Mouse (Mus musculus) erythroid progenitor cell, adult 5-6 weeks (primary cell): ENCODE data around the gene Hira. TPM values are rescaled to one million over a fixed set of nuclear protein-coding genes. Genes with fewer than 3 reads are reported as not detected.
"Not testable (repeated sequence)": the region's sequence is repeated elsewhere in the genome, so short reads cannot be mapped to it uniquely, and the experiment has no call there.

Experiments used
- ATAC-seq: replicated peaks from 2 replicates; pipeline ENCODE4 v1.8.0; 2016; ENCODE audit warnings: moderate number of reproducible peaks, mild to moderate bottlenecking, moderate TSS enrichment, inconsistent platforms; ENCODE audit not compliant: poor library complexity, low FRiP score, severe bottlenecking
- total RNA-seq, 2 experiments: library from RNA; stranded (forward) in 1 of 2; stranded (reverse) in 1 of 2; fragments of 150-400 nt in 1 of 2; fragments of 186-747, 209-891 nt in 1 of 2; gene quantifications; 2 replicates each; pipeline versions ENCODE4 v1.2.3 to v1.2.4; 2015 to 2017; ENCODE audit warnings: low replicate concordance in 2 of 2

The Hira gene
- total RNA-seq, 2 experiments from 2014 or later, result 18.5 to 66.2 TPM

GRCm38 (mm10) chr16:19007186-19007591 lies 130.4 kb downstream of the Hira start:
- ATAC-seq, result not testable (repeated sequence)

DNA sequence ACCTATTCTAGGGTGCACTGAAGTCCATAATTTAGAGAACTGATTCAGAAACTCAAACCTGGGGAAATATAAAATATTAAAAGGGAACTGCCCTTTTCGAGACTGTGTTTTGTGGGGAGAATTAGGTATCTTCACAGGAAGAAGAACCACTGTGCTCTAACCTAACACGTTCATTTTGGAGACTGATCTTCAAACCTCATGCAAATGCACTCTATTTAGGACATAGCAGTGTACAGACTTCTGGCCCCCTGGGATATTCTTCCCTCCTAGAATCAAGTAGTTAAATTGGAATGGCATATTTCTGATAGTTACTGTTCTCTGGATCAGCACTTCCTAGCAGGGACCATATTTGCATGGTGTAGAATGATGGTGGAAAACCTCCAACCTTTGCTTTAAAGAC lies 133.9 kb downstream of the Hira start:
- ATAC-seq, result no peak

GRCm38 (mm10) chr16:19013550-19013949 lies 136.7 kb downstream of the Hira start:
- no peak for ATAC-seq

- ATAC-seq, result no peak
Measured at GRCm38 (mm10) chr16:19014650-19015049, 137.8 kb downstream of the Hira start.

Other genes starting within 250 kb of the Hira start
- 2.1 and 7.6 TPM in 2 replicates for gene Sept5, start 247.1 kb upstream of the Hira start, total RNA-seq (2015; ENCODE audit: low replicate concordance)
- 11.2 TPM in 1 of 2 replicates, not detected in the other for gene Sept5, start 247.1 kb upstream of the Hira start, total RNA-seq (2017; ENCODE audit: low replicate concordance)
- gene Cldn5, start 100.2 kb upstream of the Hira start, total RNA-seq (2015; ENCODE audit: low replicate concordance), result not detected in 2 replicates
- not detected in 2 replicates for gene Cldn5, start 100.2 kb upstream of the Hira start, total RNA-seq (2017; ENCODE audit: low replicate concordance)
- gene Ufd1, start 65.3 kb upstream of the Hira start, total RNA-seq (2015; ENCODE audit: low replicate concordance), result 59.5 and 75.3 TPM in 2 replicates
- 87.2 and 92.1 TPM in 2 replicates for gene Ufd1, start 65.3 kb upstream of the Hira start, total RNA-seq (2017; ENCODE audit: low replicate concordance)
- gene Cdc45, start 65.0 kb upstream of the Hira start, total RNA-seq (2015; ENCODE audit: low replicate concordance), result 66.7 and 83.3 TPM in 2 replicates
- gene Cdc45, start 65.0 kb upstream of the Hira start, total RNA-seq (2017; ENCODE audit: low replicate concordance), result 61.0 and 72.0 TPM in 2 replicates
- gene 2510002D24Rik, start 40.5 kb upstream of the Hira start, total RNA-seq (2015; ENCODE audit: low replicate concordance), result 5.4 and 7.5 TPM in 2 replicates
- gene 2510002D24Rik, start 40.5 kb upstream of the Hira start, total RNA-seq (2017; ENCODE audit: low replicate concordance), result 3.9 TPM in 2 replicates
- gene Gm28539, start 40.5 kb upstream of the Hira start, total RNA-seq (2015; ENCODE audit: low replicate concordance), result not detected in 2 replicates
- gene Gm28539, start 40.5 kb upstream of the Hira start, total RNA-seq (2017; ENCODE audit: low replicate concordance), result 15.7 TPM in 1 of 2 replicates, not detected in the other
- gene Mrpl40, start 175 bp upstream of the Hira start, total RNA-seq (2015; ENCODE audit: low replicate concordance), result 55.1 and 86.4 TPM in 2 replicates
- gene Mrpl40, start 175 bp upstream of the Hira start, total RNA-seq (2017; ENCODE audit: low replicate concordance), result 34.3 and 39.0 TPM in 2 replicates